Mouse (Mus musculus) heart, adult 2 months (tissue): ENCODE results near the gene Tmem120a. TPM values are rescaled to one million over a fixed set of nuclear protein-coding genes. Genes with fewer than 3 reads are reported as not detected.
A peak's percentile ranks its signal among the peaks of the same experiment; 100 is the strongest.

Source experiments
- DNase-seq, 2 experiments: peaks; one replicate each; pipeline ENCODE4 v3.0.0; 2021
- H3K27ac ChIP-seq: fragments of 200-600 bp; 2 replicates; pipeline ENCODE4 v1.8.1; 2022
- H3K27me3 ChIP-seq: fragments of 200-500 bp; 2 replicates; pipeline ENCODE4 v1.6.1; 2012; ENCODE audit warnings: mild to moderate bottlenecking, low read length, inconsistent platforms, mixed read lengths; ENCODE audit not compliant: control insufficient read depth, insufficient read depth
- H3K36me3 ChIP-seq: fragments of 200-500 bp; 2 replicates; pipeline ENCODE4 v1.6.1; 2012; ENCODE audit warnings: low read length, inconsistent platforms; ENCODE audit not compliant: control insufficient read depth, insufficient read depth
- H3K4me1 ChIP-seq: fragments of 200-500 bp; 2 replicates; pipeline ENCODE4 v1.6.1; 2011; ENCODE audit warnings: low read length; ENCODE audit not compliant: control insufficient read depth, insufficient read depth
- H3K4me3 ChIP-seq: fragments of 200-600 bp; 2 replicates; pipeline ENCODE4 v1.8.1; 2022
- H3K79me2 ChIP-seq: fragments of 200-500 bp; replicated peaks from 2 replicates; pipeline ENCODE4 v1.6.1; 2012; ENCODE audit warnings: mild to moderate bottlenecking, inconsistent platforms, low read length, moderate library complexity, mixed read lengths; ENCODE audit not compliant: control insufficient read depth, insufficient read depth
- H3K9ac ChIP-seq: fragments of 200-500 bp; 2 replicates; pipeline ENCODE4 v1.6.1; 2012; ENCODE audit warnings: low read depth, mild to moderate bottlenecking, control low read depth, inconsistent platforms, low read length, mixed read lengths
- CTCF ChIP-seq: fragments of 200-600 bp; IDR thresholded peaks from 2 replicates; pipeline ENCODE4 v1.8.1; 2022; ENCODE audit warnings: antibody characterized with exemption, mild to moderate bottlenecking, moderate library complexity
- EP300 ChIP-seq: fragments of 200-500 bp; IDR thresholded peaks from 2 replicates; pipeline ENCODE4 v1.6.1; 2011; ENCODE audit warnings: low read depth, low read length, control low read depth; ENCODE audit not compliant: insufficient read depth
- POLR2A ChIP-seq: fragments of 200-500 bp; IDR thresholded peaks from 2 replicates; pipeline ENCODE4 v1.6.1; 2011; ENCODE audit warnings: mild to moderate bottlenecking, low read depth, low read length, control low read depth; ENCODE audit not compliant: insufficient read depth
- WGBS: fragments of 180-500 bp; shearing (Covaris S2); methylation state at CpG from one replicate; pipeline ENCODE4 v1.1.7; 2018; 5-methylcytosine and 5-hydroxymethylcytosine counted together
- intact Hi-C: fragments of 180-260 bp; cut with DNase I; formaldehyde crosslinking; loops from one replicate; pipeline ENCODE4 v1.15.1; 2025
- polyA plus RNA-seq: library from polyadenylated mRNA; depleted of rRNA; stranded (reverse); fragments of >200 nt; gene quantifications from 2 replicates; pipeline ENCODE4 v1.2.3, GENCODE M21; 2012
- total RNA-seq, 2 experiments: library from RNA; stranded (reverse); gene quantifications; 2 replicates each; pipeline ENCODE4 v1.2.3; 2021

Tmem120a gene
- total and polyA plus RNA-seq, 3 experiments: 13.6 to 27.3 (median 19.3) TPM

DNA sequence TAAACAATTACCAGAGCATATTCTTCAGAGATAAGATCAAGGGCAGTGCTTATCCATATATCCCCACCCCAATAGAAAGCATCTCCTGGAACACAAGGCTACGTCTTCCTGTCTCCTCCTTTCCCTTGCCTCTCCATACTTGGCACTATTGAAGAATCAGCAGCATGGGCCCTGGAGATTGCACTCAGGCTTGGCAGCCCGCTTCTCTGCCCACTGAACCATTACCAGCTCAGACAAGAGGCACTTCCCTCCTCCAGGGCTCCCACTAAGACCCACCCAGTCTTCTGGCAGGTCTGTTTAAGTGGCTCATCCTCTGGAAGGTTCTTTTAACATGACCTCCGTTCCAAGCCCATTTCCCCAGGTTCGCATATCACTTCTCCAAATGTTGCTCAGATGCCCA, 32.3 kb upstream of the Tmem120a start:
- TF ChIP-seq CTCF (no peak), EP300 (no peak), POLR2A (no peak)
- WGBS: 75% methylated on average over 4 of the region's 4 CpGs
- H3K36me3 ChIP-seq: peaks cover 8% of the 10 kb centered on the region; the same call in 1 of the 2 replicates
- H3K9ac ChIP-seq: no peak overlapping the region
- DNase-seq: no peak
- H3K79me2 ChIP-seq: peaks cover 2% of the 10 kb centered on the region; the same call in 1 of the 2 replicates
- H3K27ac ChIP-seq: no peak overlapping the region
- peaks cover 4% of the 10 kb centered on the region for H3K4me1 ChIP-seq
- no peak overlapping the region for H3K4me3 ChIP-seq
- no peaks in the 10 kb centered on the region for H3K27me3 ChIP-seq
- intact Hi-C loops: loop anchor here (2.0 to 5.0 kb wide), 3 partner anchors 30 to 229 kb away; partner anchors contain the start of gene Hip1

DNA sequence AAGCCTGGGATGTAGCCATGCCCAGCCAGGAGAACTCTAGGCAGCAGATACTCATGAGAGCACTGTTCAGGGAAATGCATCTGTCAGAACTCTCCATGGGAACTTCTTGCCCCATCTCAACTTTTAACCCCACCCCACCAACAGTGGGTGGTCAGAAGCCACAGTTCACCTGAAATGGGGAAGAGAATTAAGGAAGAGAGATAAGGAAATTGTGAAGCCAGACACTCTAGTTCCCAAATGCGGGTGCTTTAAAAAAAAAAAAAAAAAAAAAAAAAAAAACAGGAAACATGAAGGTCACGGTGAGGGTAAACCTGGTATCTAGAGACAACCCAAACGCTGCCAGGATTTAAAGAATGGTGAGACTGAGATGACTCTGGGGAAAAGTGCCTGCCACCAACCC, 28.3 kb upstream of the Tmem120a start:
- Histone ChIP-seq H3K79me2 (no peaks in the 10 kb centered on the region), H3K36me3 (no peaks in the 10 kb centered on the region), H3K4me3 (no peak overlapping the region), H3K4me1 (no peaks in the 10 kb centered on the region), H3K27ac (no peak overlapping the region), H3K27me3 (no peaks in the 10 kb centered on the region), H3K9ac (no peak overlapping the region)
- intact Hi-C loops: no loop called here
- 10% methylated on average over 3 of the region's 3 CpGs for WGBS
- no peak for DNase-seq
- no peak for TF ChIP-seq CTCF
- TF ChIP-seq EP300: no peak
- no peak for TF ChIP-seq POLR2A

DNA sequence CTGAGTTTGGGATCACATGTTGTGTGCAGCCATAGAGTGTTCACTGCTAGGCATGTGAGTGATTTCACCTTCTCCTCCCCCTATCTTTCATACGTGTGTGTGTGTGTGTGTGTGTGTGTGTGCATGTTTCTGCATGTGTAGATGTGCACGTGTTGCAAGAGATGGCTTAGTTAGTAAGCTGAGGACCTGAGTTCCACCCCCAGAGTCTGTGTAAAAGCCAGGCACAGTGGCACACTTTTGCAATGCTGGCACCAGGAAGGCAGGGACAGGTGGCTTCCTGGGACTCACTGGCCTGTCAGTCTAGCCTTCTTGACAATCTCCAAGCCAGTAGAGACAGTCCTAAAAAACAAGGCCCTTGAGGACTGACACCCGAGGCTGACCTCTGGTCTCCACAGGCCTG, 20.7 kb upstream of the Tmem120a start:
- no peak for DNase-seq
- no peak for TF ChIP-seq EP300
- no peak for TF ChIP-seq POLR2A
- no peak for TF ChIP-seq CTCF
- intact Hi-C loops: loop anchor here (5.0 kb wide), 2 partner anchors 213 to 363 kb away; no protein-coding TSS in a partner anchor
- peaks cover 2% of the 10 kb centered on the region for H3K4me1 ChIP-seq
- H3K4me3 ChIP-seq: no peak overlapping the region
- H3K79me2 ChIP-seq: no peaks in the 10 kb centered on the region
- H3K27me3 ChIP-seq: no peaks in the 10 kb centered on the region
- H3K27ac ChIP-seq: no peak overlapping the region
- H3K36me3 ChIP-seq: no peaks in the 10 kb centered on the region
- WGBS: 55% methylated on average over 3 of the region's 3 CpGs
- no peak overlapping the region for H3K9ac ChIP-seq

GRCm38 (mm10) chr5:135763526-135763925, 19.3 kb upstream of the Tmem120a start:
- Histone ChIP-seq H3K79me2 (no peaks in the 10 kb centered on the region), H3K27ac (no peak overlapping the region), H3K4me3 (no peak overlapping the region), H3K27me3 (no peaks in the 10 kb centered on the region), H3K9ac (no peak overlapping the region), H3K36me3 (no peaks in the 10 kb centered on the region), H3K4me1 (peaks cover 2% of the 10 kb centered on the region)
- TF ChIP-seq POLR2A: no peak
- TF ChIP-seq EP300: peak; percentile 91; the same call in 1 of the 2 replicates
- TF ChIP-seq CTCF: peak; percentile 95
- intact Hi-C loops: loop anchor here (1.0 to 5.0 kb wide), 4 partner anchors 135 to 361 kb away; no protein-coding TSS in a partner anchor
- DNase-seq: peak; percentile 62 to 81
- 2% methylated on average over 7 of the region's 7 CpGs for WGBS

DNA sequence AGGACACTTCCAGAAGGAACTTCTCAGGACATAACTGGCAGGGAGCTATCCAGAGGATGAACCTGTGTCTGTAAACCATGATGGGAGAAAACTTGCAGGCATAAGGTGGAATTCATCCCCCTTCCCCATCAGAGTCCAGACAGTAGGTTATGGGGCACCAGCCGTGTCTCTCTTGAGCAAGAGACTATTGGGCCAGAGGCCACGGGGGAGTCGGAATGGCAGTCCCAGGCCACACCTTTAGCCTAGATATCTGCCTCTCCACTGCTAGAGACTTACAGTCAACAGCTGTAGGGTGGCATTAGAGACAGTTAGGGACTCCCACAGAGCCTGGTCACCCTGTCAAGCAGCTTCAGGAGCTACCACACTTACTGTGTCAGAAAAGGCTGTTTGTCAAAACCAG, 17.6 kb upstream of the Tmem120a start:
- no peaks in the 10 kb centered on the region for H3K36me3 ChIP-seq
- no peak for DNase-seq
- no peaks in the 10 kb centered on the region for H3K79me2 ChIP-seq
- H3K27ac ChIP-seq: no peak overlapping the region
- intact Hi-C loops: loop anchor here (2.0 to 5.0 kb wide), 3 partner anchors 133 to 360 kb away; no protein-coding TSS in a partner anchor
- TF ChIP-seq EP300 (no peak), POLR2A (no peak), CTCF (no peak)
- peaks cover 2% of the 10 kb centered on the region for H3K4me1 ChIP-seq
- no peaks in the 10 kb centered on the region for H3K27me3 ChIP-seq
- 77% methylated on average over 3 of the region's 3 CpGs for WGBS
- no peak overlapping the region for H3K9ac ChIP-seq
- no peak overlapping the region for H3K4me3 ChIP-seq

- no peaks in the 10 kb centered on the region for H3K36me3 ChIP-seq
- no peaks in the 10 kb centered on the region for H3K79me2 ChIP-seq
- intact Hi-C loops: no loop called here
- H3K4me1 ChIP-seq: no peaks in the 10 kb centered on the region
- H3K27me3 ChIP-seq: no peaks in the 10 kb centered on the region
- no peak overlapping the region for H3K9ac ChIP-seq
- 71% methylated on average over 2 of the region's 2 CpGs for WGBS
- H3K4me3 ChIP-seq: no peak overlapping the region
- no peak for DNase-seq
- TF ChIP-seq EP300: no peak
- TF ChIP-seq CTCF: no peak
- no peak for TF ChIP-seq POLR2A
- no peak overlapping the region for H3K27ac ChIP-seq
Observed at GRCm38 (mm10) chr5:135751595-135751994, 7.3 kb upstream of the Tmem120a start.
